Mouse (Mus musculus) heart, postnatal 10 days (tissue): ENCODE measurements at regions not wholly inside any gene's neighbourhood (a gene's known extent, or its start where the extent isn't known, plus 50 kb on each side); places are given as distances from the start of the nearest gene placed in this dataset.
A peak's percentile ranks its signal among the peaks of the same experiment; 100 is the strongest.

Experiments
- DNase-seq, 2 experiments: peaks; one replicate each; pipeline ENCODE4 v3.0.0; 2021
- intact Hi-C: fragments of 180-260 bp; cut with DNase I; formaldehyde crosslinking; loops from one replicate; pipeline ENCODE4 v1.15.1; 2025

DNA sequence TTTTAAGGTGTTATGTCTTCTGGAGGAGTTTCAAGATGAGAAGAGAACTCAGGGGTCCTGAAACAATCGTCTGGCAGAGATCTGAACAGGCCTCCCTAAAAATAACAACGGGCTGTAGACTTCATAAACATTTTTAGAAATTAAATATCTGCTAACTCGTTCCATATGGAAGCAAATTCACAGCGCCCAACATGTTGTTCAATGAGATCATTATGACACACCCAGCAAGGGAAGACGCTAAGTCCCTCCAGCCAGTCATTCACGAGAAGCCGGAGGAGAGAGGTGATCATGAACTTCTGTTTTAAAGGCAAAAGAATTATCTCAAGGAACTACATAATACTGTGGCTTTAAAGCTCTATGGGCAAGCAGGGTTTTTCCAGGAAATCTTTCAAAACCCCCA is 334.8 kb downstream of the Efna5 start:
- DNase-seq = no peak
- intact Hi-C loops = loop anchor here (10.0 kb wide), 1 partner anchor 339 kb away; the partner anchor contains the start of gene Efna5

- intact Hi-C loops = loop anchor here (10.0 kb wide), 1 partner anchor 339 kb away; the partner anchor contains the start of gene Efna5
Observed at GRCm38 (mm10) chr17:62545330-62545729, 335.8 kb downstream of the Efna5 start.

DNA sequence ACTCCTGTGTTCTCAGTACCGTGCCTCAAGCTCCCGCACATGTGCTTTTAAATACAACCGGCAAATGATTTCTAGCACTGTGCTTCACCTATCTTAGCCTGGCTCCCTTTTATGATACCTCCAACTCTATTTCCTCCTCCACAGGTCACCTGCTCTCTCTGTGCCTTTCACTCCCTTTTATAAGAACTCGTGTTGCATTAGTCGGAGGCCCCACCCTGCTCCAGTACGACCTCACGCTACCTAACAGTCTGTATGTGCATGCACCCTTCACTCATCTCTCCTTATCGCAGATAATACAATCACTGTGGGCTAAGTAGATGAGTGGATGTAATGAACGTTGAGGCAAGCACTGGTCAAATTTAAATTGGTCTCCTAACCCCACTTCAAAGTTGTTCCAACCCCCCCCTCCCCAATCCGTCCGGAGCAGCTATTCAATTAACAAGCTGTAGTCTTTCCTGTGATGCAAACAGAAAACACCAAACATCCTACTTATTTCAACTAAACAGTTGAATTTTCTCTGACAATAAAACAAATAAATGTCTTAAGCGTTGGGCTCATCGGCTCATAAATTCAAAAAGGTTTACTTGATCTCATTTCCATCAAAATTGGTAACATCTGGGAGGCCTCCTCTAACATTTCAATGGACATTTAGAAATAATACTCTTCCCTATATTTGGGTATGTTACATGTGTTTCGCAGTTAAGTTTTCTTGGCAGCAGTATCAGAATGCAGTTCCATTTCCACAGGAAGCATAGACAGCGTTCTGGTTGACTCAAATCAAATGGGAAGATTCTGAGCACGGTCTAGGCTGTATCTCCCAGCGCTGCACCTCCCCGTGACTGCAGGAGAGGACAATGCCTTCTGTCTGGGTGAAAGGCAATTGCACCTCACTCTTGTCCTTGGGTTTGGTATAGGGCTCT is 337.8 kb downstream of the Efna5 start:
- DNase-seq = peak; percentile 15
- intact Hi-C loops = loop anchor here (10.0 kb wide), 1 partner anchor 341 kb away; the partner anchor contains the start of gene Efna5

More at GRCm38 (mm10) chr17:62545330-62545729, 335.8 kb downstream of the Efna5 start:
- peak; percentile 57 to 62 for DNase-seq

GRCm38 (mm10) chr17:62529911-62530310 is 351.2 kb downstream of the Efna5 start:
- intact Hi-C loops = no loop called here
- no peak for DNase-seq

DNA sequence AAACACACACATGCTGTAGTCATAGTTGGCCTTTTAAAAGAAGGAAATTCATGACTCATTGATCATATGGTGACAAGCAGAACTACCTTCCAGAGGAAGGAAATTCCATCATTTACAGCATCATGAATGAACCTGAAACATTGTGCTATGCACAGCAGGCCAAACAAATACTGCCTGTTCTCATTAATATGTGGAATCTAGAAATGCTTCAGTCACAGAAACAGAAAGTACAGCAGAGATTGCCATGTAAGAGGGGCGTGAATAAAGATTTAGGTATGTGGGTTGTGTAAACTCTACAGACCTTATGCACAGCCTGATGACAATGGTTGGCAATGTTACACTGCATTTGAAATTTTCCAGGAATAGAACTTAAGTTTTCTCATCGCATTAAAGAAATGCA is 353.6 kb downstream of the Efna5 start:
- DNase-seq = no peak
- intact Hi-C loops = no loop called here

- DNase-seq = no peak
- intact Hi-C loops = no loop called here
Observed at GRCm38 (mm10) chr17:62513635-62514034, 367.5 kb downstream of the Efna5 start.

DNA sequence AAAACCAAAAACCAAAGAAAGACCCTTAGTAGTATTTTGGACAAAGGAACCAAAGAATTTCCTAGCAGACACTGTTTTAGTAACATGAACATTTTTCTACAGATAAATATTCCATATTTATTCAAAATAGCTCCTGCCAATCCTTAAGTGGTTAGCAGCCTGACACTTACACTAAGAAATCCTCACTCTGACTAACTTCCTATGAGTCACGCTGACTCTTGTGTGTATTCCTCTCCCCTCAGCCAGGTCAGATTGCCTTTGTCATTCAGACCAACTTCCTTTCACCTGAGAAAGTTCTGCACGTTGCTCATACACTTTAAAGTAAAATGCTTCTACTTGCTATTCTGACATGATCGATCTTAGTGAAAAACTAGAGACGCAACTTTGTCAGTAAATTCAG is 370.9 kb downstream of the Efna5 start:
- intact Hi-C loops = no loop called here
- DNase-seq = no peak

- DNase-seq = peak; percentile 29 to 31
- intact Hi-C loops = no loop called here
Observed at GRCm38 (mm10) chr17:62507766-62508485, 373.2 kb downstream of the Efna5 start.

GRCm38 (mm10) chr17:62504691-62505090 is 376.4 kb downstream of the Efna5 start:
- intact Hi-C loops = no loop called here
- DNase-seq = no peak

DNA sequence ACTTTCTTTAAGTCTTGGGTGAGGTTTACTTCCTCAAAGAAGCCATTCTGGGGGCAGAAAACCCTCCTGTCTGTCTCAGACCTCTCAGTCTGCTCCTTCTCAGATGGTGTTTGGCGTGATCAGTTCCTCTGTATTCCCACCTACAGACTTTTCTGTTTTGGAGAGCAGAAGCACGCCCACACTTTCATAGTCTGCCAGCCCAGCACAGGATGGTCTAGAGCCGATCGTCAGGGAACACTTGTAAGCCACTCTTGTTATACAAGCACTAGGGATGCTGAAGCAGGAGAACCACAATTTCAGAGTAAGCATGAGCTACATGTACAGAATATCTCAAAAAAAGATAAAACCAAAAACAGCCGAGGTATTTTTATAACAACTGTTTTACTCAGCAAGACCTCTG is 410.4 kb downstream of the Efna5 start:
- no peak for DNase-seq
- intact Hi-C loops = no loop called here

- intact Hi-C loops = no loop called here
- DNase-seq = no peak
Observed at GRCm38 (mm10) chr17:62469367-62469766, 411.8 kb downstream of the Efna5 start.

DNA sequence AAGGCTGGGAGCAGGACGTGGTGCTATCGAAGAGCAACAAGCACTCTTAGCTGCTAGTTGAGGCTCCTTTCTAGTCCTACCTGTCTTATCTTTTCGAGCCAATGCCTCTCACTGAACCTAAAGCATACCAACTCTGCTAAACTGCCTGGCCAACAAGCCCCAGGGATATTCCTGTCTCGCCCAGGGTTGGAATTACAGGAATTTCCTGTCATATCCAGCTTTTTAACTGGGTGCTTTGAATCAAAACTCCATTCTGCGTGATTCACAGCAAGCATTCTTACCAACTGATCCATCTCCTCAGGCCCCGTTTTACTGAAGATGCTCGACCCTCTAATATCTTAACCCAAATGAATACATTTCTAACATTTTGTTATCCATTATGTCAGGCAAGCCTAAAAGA is 412.3 kb downstream of the Efna5 start:
- DNase-seq = no peak
- intact Hi-C loops = no loop called here

GRCm38 (mm10) chr17:62467072-62467471 is 414.0 kb downstream of the Efna5 start:
- DNase-seq = no peak
- intact Hi-C loops = no loop called here

DNA sequence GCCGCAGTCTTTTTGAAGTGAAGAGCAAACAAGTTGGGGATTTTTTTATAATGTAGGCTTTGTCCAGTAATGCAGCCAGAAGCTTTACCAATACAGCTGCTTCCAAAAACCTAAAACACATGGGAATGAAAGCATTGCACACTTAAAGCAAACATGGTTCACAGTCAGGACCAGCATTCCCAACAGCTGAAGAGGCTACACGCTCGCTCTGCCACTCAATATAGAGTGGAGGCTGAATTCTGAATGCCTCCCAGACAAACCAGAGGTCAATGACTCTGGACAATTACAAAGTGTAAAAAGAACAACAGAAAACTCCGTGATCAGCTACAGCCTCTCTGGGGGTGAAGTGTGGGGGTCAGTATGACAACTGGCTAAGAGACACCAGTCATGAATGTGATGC is 416.1 kb downstream of the Efna5 start:
- DNase-seq = no peak
- intact Hi-C loops = no loop called here

GRCm38 (mm10) chr17:62464228-62464627 is 416.9 kb downstream of the Efna5 start:
- intact Hi-C loops = no loop called here
- DNase-seq = peak; percentile 3 to 6

DNA sequence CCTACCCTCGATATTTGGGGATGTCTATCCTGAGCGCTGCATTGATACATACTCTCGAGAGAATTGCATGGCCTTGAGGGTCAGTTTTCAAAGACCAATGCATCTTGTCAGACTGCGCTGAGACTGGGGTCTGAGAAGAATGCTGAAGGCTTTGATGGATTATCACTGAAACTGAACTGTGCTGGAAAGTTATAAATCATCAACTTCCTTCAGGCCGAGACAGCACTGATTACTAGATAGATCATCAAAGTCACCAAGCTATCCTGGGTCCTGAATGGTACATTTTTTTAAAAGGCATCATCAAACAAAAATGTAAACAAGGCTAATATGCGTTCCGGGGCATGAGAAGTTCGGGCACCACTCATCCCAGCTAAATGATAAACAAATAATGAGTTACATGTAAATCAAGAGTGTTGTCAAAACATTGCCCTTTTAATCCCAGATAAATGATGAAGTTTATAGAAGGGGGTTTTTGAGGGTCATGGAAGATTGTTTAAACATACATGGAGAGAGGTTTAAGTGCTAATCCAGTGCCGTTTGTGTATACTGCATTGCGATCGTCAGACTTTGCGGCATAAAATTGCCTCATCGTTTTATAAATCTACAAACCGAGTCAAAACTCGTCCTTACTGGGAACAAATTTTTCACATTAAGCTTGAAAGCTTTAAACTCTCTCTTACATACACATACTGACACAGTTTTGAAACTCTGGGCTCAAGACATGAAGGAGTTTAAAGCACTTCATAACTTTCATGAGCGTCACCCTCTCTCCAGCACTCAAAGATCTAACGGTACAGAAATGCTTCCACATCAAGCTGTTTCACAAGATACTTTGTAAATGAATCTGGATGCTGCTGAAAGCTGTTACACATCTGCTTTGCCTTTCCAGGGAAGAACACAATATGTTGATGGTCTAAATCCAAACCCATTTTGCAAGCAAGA is 419.5 kb downstream of the Efna5 start:
- no peak for DNase-seq
- intact Hi-C loops = no loop called here

GRCm38 (mm10) chr17:62458964-62459363 is 422.2 kb downstream of the Efna5 start:
- peak; percentile 70 to 79 for DNase-seq
- intact Hi-C loops = no loop called here

DNA sequence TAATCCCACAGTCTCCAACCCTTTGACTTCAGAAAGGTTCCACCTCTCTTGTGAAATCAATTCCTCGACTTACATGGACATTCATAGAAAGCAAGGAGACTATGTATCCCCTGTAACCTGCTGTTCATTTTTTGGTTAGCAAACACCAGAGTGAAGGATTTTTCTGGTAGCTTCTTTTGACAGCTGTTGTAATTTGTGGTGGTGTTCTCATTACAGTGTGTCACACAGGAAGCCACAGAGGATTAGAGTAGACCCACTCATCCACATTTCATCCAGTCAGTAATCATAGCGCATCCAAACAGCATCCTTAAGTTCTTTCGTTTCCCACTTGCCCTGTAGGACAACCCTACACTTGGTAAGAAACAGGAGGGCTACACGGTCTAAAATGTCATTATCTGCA is 443.1 kb downstream of the Efna5 start:
- intact Hi-C loops = no loop called here
- no peak for DNase-seq

GRCm38 (mm10) chr17:62436044-62436443 is 445.1 kb downstream of the Efna5 start:
- intact Hi-C loops = no loop called here
- peak; percentile 52 to 67 for DNase-seq
